Mouse (Mus musculus) C2C12 (cell line): ENCODE measurements at regions not wholly inside any gene's neighbourhood (a gene's known extent, or its start where the extent isn't known, plus 50 kb on each side); places are given as distances from the start of the nearest gene placed in this dataset.

Experiments used
- H3K27me3 ChIP-seq: one replicate; pipeline ENCODE4 v1.6.1; 2011; ENCODE audit not compliant: control insufficient read depth, insufficient read depth, insufficient read length
- H3K36me3 ChIP-seq: one replicate; pipeline ENCODE4 v1.6.1; 2011; ENCODE audit not compliant: control insufficient read depth, insufficient read depth
- H3K4me3 ChIP-seq: one replicate; pipeline ENCODE4 v1.5.1; 2011; ENCODE audit warnings: mild to moderate bottlenecking, control low read depth; ENCODE audit not compliant: poor library complexity, insufficient read depth, severe bottlenecking
- H3K79me2 ChIP-seq: one replicate; pipeline ENCODE4 v1.6.1; 2011; ENCODE audit not compliant: control insufficient read depth, insufficient read depth
- H3K79me3 ChIP-seq: one replicate; pipeline ENCODE4 v1.6.1; 2011; ENCODE audit warnings: low read depth, control low read depth
- H3ac ChIP-seq: one replicate; pipeline ENCODE3; 2011; ENCODE audit warnings: low read depth; ENCODE audit not compliant: control insufficient read depth, insufficient read length
- CEBPB ChIP-seq: IDR thresholded peaks from one replicate; pipeline ENCODE4 v1.6.1; 2011; ENCODE audit warnings: low read depth, mild to moderate bottlenecking, control low read depth, moderate library complexity
- CTCF ChIP-seq: IDR thresholded peaks from one replicate; pipeline ENCODE4 v1.5.1; 2011; ENCODE audit not compliant: control insufficient read depth, insufficient read depth, insufficient read length
- FOSL1 ChIP-seq: IDR thresholded peaks from one replicate; pipeline ENCODE4 v1.8.0; 2011; ENCODE audit warnings: mild to moderate bottlenecking, low read length; ENCODE audit not compliant: poor library complexity, insufficient read depth, severe bottlenecking
- MAX ChIP-seq: IDR thresholded peaks from one replicate; pipeline ENCODE4 v1.6.1; 2011; ENCODE audit warnings: mild to moderate bottlenecking, control low read depth
- MYOD1 ChIP-seq: IDR thresholded peaks from one replicate; pipeline ENCODE4 v1.6.1; 2011; ENCODE audit warnings: low read depth; ENCODE audit not compliant: control insufficient read depth, insufficient read length
- MYOG ChIP-seq: IDR thresholded peaks from one replicate; pipeline ENCODE4 v1.6.1; 2011; ENCODE audit not compliant: control insufficient read depth, insufficient read length; ENCODE audit errors: extremely low read depth
- USF1 ChIP-seq: IDR thresholded peaks from one replicate; pipeline ENCODE4 v1.6.1; 2011; ENCODE audit warnings: low read depth, mild to moderate bottlenecking, control low read depth, moderate library complexity

GRCm38 (mm10) chr12:14415543-14416181 lies 263.8 kb upstream of the Fam84a start:
- TF ChIP-seq CTCF (no peak), FOSL1 (peak; percentile 28), CEBPB (peak; percentile 43), MAX (no peak)
- Histone ChIP-seq H3K79me3 (no peaks in the 10 kb centered on the region), H3ac (no peak overlapping the region), H3K79me2 (no peaks in the 10 kb centered on the region), H3K36me3 (no peaks in the 10 kb centered on the region), H3K27me3 (no peaks in the 10 kb centered on the region), H3K4me3 (no peak overlapping the region)

GRCm38 (mm10) chr12:14411102-14411501 lies 259.2 kb upstream of the Fam84a start:
- Histone ChIP-seq H3K27me3 (no peaks in the 10 kb centered on the region), H3ac (no peak overlapping the region), H3K79me3 (no peaks in the 10 kb centered on the region), H3K79me2 (no peaks in the 10 kb centered on the region), H3K36me3 (no peaks in the 10 kb centered on the region), H3K4me3 (no peak overlapping the region)
- no peak for TF ChIP-seq MYOG
- no peak for TF ChIP-seq FOSL1

- H3K4me3 ChIP-seq, result no peak overlapping the region
- no peaks in the 10 kb centered on the region for H3K79me2 ChIP-seq
- no peaks in the 10 kb centered on the region for H3K27me3 ChIP-seq
- no peak overlapping the region for H3ac ChIP-seq
- H3K79me3 ChIP-seq, result no peaks in the 10 kb centered on the region
- TF ChIP-seq CEBPB (no peak), CTCF (no peak), USF1 (no peak), MYOG (no peak)
- H3K36me3 ChIP-seq, result no peaks in the 10 kb centered on the region
Observed at GRCm38 (mm10) chr12:14405796-14406195, 253.9 kb upstream of the Fam84a start.

GRCm38 (mm10) chr12:14376211-14376610 lies 224.4 kb upstream of the Fam84a start:
- no peak overlapping the region for H3K4me3 ChIP-seq
- H3K36me3 ChIP-seq, result no peaks in the 10 kb centered on the region
- no peaks in the 10 kb centered on the region for H3K79me2 ChIP-seq
- H3K79me3 ChIP-seq, result no peaks in the 10 kb centered on the region
- no peak for TF ChIP-seq FOSL1
- H3ac ChIP-seq, result no peak overlapping the region
- no peaks in the 10 kb centered on the region for H3K27me3 ChIP-seq

GRCm38 (mm10) chr12:14338244-14338799 lies 186.5 kb upstream of the Fam84a start:
- Histone ChIP-seq H3K27me3 (no peaks in the 10 kb centered on the region), H3K79me2 (no peaks in the 10 kb centered on the region), H3K4me3 (no peak overlapping the region), H3K79me3 (no peaks in the 10 kb centered on the region), H3K36me3 (no peaks in the 10 kb centered on the region), H3ac (no peak overlapping the region)
- TF ChIP-seq CEBPB (no peak), MYOD1 (no peak), USF1 (no peak), MAX (no peak), MYOG (no peak), CTCF (no peak), FOSL1 (no peak)

- Histone ChIP-seq H3K4me3 (no peak overlapping the region), H3K27me3 (no peaks in the 10 kb centered on the region), H3K79me2 (no peaks in the 10 kb centered on the region), H3K36me3 (no peaks in the 10 kb centered on the region), H3K79me3 (no peaks in the 10 kb centered on the region), H3ac (no peak overlapping the region)
- TF ChIP-seq CEBPB (no peak), CTCF (no peak), MAX (no peak), USF1 (no peak), MYOD1 (no peak), MYOG (no peak), FOSL1 (no peak)
Observed at GRCm38 (mm10) chr12:14337813-14338212, 186.0 kb upstream of the Fam84a start.
